Mouse (Mus musculus) cerebellum, adult 11 months (tissue): ENCODE results near the gene Fnbp1.

ENCODE experiments used
- DNase-seq: peaks from one replicate; pipeline ENCODE4 v3.0.0; 2022

Gene Fnbp1

DNA sequence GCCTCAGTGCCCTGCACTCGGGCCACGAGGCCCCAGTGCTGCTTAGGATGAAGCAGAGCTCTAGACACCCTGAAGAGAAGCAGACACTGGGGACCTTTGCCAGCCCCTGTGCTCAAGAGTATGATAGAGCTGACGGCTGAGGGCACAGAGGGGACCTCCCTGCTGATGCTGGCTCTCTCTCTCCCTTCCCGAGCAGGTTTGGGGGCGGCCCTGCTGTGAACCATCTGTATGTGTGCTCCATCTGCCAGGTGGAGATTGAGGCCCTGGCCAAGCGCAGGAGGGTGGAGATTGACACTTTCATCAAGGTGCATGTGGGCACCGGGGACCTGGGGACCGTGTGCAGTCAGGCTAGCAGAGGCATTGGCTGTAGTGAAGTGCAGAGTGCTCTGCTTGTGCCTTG, 123.3 kb downstream of the Fnbp1 start:
- peak; percentile 92 for DNase-seq

DNA sequence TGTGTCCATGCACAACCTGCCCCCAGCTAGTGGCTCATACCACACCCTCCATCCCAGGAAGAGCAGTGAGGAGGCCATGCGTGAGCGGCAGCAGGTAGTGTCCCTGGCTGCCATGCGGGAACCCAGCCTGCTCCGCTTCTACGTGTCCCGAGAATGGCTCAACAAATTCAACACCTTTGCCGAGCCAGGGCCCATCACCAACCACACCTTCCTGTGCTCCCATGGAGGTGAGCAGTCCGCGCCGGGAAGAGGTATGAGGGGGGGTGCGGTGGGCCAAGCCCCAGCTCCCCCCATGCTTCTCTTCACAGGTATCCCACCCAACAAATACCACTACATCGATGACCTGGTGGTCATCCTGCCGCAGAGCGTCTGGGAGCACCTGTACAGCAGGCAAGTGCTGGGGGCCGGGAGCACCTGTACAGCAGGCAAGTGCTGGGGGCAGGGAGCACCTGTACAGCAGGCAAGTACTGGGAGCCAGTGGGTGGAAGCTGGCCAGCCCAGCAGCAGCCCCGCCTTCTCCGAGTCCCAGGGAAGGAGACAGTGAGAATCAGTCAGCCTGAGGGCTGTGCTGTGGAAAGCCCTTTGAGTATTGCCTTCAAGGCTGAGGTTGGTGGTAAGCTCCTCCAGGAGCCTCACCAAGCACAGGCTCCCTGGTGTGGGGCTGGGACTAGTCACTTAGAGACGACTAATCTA, 124.0 kb downstream of the Fnbp1 start:
- DNase-seq: peak; percentile 64

DNA sequence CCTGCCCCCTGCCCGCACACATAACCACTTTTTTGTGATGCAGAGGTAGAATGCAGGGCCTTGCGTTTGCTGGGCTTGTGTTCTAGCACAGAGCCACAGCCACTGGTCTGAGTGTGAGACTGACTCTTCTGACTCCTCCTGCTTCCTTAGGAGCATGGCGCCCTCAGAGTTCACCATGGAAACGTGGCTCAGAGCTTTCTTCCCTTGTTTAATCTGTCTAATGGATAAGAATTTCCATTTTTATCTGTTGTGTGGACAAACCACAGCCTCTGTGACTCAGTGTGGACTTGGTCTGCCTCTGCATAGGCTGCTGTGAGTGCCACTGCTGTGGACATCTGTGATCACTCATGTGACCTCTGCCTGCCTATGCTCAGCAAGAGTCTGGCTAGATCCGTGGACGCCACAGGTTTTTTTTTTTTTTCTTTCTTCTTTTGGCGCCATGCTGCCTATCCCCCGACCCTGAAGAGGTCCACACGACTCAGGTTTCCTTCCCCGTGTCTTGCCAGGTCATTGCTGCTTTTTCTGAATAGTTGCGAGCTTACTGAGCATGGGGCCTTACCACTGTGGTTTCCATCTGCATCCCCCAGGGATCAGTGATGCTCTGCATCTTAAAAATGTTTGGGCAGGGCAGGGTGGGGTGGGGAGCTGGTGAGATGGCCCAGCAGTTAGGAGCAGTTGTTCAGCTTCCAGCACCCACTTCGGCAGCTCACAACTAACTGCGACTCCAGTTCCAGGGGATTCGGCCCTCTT, 128.3 kb downstream of the Fnbp1 start:
- DNase-seq: no peak

DNA sequence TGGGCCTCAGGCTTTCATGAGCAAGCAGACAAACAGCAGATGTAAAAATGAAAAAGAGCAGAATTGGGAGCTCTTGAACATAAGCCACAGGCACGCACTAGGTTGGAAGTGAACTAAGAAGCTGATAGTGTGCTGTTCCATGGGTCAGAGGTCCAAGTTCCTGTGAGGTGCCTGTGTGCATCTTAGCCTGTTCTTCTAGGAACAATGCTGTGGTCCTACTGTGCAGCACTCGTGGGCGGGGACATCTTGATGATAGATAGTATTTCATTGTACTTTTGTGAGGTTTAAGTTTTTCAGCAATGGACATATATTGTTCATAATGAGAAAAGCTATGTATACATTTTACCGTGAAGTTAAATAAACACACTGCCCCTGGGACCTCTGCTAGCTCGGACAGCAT, 134.6 kb downstream of the Fnbp1 start:
- DNase-seq: no peak

DNA sequence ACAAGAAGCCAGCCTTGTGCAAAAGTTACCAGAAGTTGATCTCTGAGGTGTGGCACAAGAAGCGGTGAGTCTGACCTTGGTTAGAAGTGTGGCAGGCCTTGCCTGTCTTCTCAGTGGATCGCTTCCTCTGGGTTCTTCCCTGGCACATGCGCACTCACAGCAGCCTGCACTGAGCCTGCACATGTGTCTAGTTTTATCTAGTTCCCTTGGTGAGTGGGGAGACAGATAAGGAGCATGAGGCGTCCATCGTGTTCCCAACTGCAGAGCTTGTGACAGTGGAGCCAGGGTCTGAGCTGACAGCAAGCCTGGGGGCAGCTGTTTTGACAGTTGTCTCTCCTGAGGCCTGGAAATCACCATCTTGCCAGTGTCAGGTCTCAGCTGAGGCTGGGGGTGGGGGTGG, 135.4 kb downstream of the Fnbp1 start:
- no peak for DNase-seq

DNA sequence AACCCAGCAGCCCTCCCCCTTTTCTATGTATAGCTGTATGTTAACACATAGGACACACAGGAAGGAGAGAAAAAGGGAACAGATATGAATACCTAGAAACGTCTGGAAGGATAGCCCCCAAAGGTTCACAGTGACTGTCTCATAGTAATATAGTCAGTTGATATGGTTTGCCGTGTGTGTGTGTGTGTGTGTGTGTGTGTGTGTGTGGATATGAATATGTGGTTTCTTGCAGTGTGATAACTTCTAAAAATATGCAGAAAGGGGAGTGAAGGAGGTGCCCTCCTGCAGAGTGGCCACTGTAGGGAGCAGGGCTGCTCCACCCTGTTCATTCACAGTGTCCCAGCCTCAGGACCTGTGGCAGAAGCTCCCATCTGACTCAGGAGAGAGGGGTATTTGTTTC, 136.4 kb downstream of the Fnbp1 start:
- DNase-seq: no peak

DNA sequence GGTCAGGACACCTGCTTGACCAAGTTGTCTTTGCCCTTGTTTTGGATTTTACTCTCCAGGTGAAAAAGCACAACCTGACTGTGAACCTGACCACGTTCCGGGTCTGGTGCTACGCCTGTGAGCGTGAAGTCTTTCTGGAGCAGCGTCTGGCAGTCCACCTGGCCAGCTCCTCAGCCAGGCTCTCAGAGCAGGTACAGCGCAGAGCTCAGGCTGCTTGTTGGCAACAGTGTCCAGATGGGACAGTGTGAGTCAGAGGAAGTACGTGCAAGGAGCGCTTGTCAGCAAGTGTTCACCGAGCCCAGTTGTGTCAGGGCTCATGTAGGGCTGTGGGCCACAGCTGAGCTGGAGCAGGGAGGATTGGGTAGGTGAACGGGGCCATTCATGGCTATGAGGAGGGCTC, 139.0 kb downstream of the Fnbp1 start:
- DNase-seq: no peak

DNA sequence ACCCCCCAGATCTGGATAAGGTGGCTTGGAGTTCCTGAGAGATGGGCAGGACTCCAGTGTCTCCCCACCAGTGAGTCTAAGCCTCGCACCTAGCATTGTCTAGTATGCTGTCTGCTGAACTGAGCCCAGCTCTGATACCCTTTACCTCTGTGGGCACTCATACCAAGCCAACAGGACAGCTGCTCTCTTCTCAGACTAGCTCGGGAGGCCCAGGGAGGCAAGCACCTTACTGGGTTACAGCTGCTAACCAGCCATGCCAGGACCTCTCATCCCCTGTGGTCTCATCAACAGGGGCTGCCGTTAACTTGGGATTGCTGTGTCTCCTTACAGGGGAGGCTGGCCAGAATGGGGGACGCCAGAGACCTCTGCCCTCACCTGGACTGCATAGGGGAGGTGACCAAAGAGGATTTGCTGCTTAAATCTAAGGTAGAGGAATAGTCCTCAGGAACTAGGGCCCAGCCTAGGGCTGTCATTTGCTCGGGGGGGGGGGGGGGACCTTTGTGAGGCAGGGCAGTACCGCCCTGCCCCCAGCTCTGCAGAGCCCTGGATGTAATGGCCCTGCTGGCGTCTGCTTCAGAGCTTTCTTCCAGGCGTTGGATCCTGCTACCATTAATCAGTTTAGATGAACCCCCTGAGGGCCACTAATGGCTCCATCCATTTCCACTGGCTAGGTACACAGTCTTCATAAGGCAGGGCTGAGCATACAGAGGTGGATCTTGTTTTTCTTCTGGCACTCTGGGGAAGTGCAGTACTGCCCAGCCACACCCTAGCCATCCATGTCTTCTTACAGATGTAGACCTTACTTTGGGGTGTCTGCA, 143.2 kb downstream of the Fnbp1 start:
- DNase-seq: no peak

DNA sequence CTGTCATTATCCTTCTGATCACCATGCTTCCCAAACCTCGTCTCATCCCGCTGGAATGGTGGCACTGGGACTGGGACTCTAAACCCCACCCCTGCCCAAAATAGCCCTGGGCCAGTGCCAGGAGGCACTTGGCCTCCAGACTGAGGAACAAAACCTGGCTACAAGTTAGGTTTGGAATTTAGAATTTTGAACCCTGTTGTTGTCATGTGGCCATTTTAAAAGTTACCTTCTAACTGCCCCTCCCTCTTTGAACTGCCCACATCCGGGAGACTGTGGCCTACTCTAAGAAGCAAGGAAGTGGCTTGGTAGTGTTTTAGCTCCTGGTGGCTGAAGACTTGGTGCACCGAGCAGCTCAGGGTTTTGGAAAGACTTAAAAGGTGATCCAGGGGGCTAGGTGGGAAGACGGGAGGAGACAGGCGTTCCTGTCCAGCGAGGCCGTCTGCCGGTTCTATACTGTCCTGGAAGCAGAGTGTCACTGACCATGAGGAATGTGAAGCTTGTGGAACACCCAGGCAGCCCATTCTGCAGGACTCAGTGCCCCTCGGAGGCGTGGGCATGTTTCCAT, 146.3 kb downstream of the Fnbp1 start:
- no peak for DNase-seq

DNA sequence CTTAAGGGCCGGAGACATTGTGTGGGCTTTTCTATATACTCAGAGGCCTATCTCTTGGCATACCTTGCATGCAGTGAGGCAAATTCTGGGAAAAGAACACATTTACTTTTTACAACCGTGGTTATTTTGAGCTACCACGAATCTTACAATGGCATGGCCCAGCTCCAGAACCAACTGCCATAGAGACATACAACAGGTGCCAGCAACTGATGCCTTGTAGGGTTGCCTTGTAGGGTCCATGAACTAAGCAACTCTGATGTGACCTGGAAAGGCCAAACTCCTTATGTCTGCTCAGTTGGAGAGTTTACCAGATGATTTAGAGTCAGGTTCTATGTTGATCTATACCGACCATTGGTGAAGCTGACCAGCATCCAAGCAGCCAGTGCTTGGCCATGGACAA, 147.0 kb downstream of the Fnbp1 start:
- no peak for DNase-seq

DNA sequence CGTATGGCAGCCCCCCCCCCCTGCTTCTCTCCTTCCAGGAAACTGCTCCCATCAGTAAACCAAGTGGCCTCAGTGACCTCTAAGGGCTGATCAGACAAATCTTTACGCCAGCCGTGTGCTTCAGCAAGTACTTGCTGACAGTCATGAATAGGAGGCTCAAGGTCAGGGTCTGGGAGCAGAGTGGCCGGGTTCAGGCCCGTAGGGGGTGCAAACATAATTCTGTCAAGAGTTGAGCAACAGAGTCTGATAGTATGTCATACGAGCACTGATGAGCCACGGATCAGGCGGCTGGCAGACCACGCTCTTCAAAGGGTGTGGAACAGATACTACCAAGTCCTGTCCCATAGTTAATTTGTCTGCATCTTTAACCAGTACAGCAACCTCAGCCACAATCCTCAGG, 151.6 kb downstream of the Fnbp1 start:
- DNase-seq: no peak

DNA sequence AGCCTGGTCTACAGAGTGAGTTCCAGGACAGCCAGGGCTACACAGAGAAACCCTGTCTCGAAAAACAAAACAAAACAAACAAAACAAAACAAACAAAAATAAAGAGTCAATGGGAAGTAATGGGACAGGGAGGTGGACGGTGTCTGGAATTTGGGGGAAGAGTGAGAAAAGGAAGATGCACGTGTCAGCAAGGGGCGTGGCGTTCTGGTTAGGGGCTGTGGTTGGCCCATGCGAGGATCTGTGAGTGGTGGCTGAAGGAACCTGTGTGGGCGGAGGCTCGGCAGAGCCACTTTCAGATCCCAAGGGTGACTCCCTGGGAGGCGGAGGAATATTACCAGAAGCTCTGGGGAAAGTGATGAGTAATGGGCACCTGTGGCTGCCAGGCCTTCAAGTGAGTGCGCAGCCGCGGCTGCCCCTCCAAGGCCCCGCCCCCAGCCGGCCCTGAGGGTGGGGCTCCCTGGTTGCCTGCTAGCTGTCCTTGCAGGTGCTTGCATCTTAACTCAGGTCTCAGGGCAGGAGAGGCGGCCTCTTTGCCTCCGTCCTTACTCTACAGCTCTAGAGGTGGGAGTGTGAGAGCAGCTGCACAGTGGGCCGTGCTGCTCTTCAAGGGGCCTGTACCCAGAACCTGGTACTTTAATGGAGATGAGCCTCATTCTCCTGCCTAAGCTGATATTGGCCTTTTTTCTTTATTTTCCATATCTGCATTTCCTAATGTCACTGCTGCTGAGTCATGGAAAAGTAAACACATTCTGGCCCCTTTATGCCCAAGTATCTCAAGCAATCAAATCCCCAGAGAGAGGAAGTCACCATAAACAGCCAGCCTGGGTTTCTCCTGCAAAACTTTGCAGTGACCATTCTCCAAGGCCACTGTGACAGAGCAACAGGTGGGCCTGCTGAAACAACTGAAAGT, 156.4 kb downstream of the Fnbp1 start:
- DNase-seq: peak; percentile 34

DNA sequence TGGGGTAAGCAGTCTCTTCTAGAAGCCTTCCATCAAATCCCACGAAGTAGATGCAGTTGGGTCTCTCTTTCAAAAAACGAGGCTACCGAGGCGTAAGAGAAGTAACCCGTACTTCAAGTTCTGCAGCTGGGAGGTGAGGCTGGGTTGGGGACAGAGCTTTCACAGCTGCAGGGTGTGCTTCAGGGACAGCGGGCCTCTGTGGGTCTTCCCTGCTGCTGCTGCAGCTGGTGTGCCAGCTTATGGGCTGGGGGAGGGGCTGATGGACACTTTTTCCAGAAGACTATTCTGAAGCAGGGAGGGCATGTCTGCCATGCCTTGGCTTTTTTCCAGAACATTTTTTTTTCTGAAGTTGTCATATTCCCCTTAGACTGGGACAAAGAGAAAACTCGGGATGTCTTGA, 158.8 kb downstream of the Fnbp1 start:
- peak; percentile 35 for DNase-seq

DNA sequence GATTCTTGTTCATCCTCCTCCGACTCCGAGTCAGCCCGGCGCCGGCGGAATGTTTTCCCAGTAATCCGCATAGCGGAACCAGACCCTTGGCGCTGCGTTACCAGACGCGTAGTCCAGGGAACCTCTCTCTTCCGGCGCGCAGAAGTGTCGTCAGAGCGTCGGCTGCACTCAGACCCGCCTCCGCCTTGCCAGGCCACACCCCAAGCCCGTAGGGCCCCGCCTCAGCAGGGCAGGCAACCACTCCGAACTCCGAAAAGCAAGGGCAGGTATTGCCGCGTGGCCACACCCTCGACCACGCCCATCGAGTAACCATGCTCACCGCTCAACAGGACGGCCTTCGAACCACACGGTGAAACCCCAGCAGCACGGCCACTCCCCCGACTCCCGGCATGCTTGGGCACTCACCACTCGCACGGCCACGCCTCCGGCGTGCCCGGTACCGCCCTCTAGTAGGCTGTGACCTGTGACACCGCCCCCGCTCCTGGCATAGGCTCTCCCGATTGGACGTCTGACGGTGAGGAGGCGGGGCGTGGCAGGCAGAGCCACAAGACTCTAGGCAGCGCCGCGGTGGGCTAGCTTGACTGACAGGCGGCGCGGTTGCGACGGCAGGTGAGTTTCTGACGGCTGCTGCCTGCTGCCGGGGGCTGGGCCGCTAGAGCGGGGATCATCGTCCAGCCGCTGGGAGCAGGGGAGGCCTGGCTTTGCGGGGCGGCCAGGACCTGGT, 159.9 kb downstream of the Fnbp1 start, which contains the start of the genes BC005624 and Usp20:
BC005624 (minus strand) TSS at position 412 of the 724 bp plus-strand sequence.
Usp20 (plus strand) TSS at position 490 of the 724 bp plus-strand sequence.
- peak; percentile 99 for DNase-seq
